Mouse (Mus musculus): Measurements from ENCODE around the gene Plppr3. TPM values are rescaled to one million over a fixed set of nuclear protein-coding genes. Genes with fewer than 3 reads are reported as not detected.

The Plppr3 gene
- polyA plus RNA-seq, 1 experiment from 2014 or later: 16.4 TPM

- 0 out of 2 replicates have a peak overlapping the region, but pooled peaks have one; percentile 20 for H3K27ac ChIP-seq (replicated peaks)
Measured at GRCm38 (mm10) chr10:79849941-79850628, 24.3 kb downstream of the Plppr3 start.

GRCm38 (mm10) chr10:79846553-79846952 lies 27.9 kb downstream of the Plppr3 start:
- H3K27ac ChIP-seq (replicated peaks): no peak overlapping the region
- H3K9ac ChIP-seq: no peak overlapping the region
- H3K36me3 ChIP-seq: no peaks in the 10 kb centered on the region
- H3K27me3 ChIP-seq (replicated peaks): no peaks in the 10 kb centered on the region
- no peak overlapping the region for H3K4me3 ChIP-seq
- WGBS: 47% methylated on average over 5 of the region's 5 CpGs
- H3K4me2 ChIP-seq: no peak overlapping the region
- ATAC-seq (ENCODE audit: extremely low read depth, insufficient number of reproducible peaks, low FRiP score, low TSS enrichment): no peak
- no peaks in the 10 kb centered on the region for H3K9me3 ChIP-seq
- peaks cover 42% of the 10 kb centered on the region for H3K4me1 ChIP-seq

More at GRCm38 (mm10) chr10:79849941-79850628, 24.3 kb downstream of the Plppr3 start:
- no peak for ATAC-seq (ENCODE audit: extremely low read depth, insufficient number of reproducible peaks, low FRiP score, low TSS enrichment)
- H3K9me3 ChIP-seq: no peaks in the 10 kb centered on the region
- H3K36me3 ChIP-seq: no peaks in the 10 kb centered on the region
- peaks cover 38% of the 10 kb centered on the region for H3K4me1 ChIP-seq
- H3K27me3 ChIP-seq (replicated peaks): no peaks in the 10 kb centered on the region
- H3K9ac ChIP-seq: no peak overlapping the region; the same call in 1 of the 2 replicates
- H3K4me3 ChIP-seq: no peak overlapping the region
- H3K4me2 ChIP-seq: no peak overlapping the region
- 77% methylated on average over 8 of the region's 8 CpGs for WGBS

- no peak overlapping the region for H3K4me3 ChIP-seq
- H3K9ac ChIP-seq: no peak overlapping the region
- H3K9me3 ChIP-seq: no peaks in the 10 kb centered on the region
- no peak for ATAC-seq (ENCODE audit: extremely low read depth, insufficient number of reproducible peaks, low FRiP score, low TSS enrichment)
- H3K4me1 ChIP-seq: peaks cover 38% of the 10 kb centered on the region
- no peaks in the 10 kb centered on the region for H3K27me3 ChIP-seq (replicated peaks)
- no peaks in the 10 kb centered on the region for H3K36me3 ChIP-seq
- H3K4me2 ChIP-seq: no peak overlapping the region
- 61% methylated on average over 6 of the region's 6 CpGs for WGBS
- no peak overlapping the region for H3K27ac ChIP-seq (replicated peaks)
Measured at GRCm38 (mm10) chr10:79843476-79843875, 31.0 kb downstream of the Plppr3 start.

- H3K4me3 ChIP-seq: no peak overlapping the region
- WGBS: 67% methylated on average over 3 of the region's 3 CpGs
- H3K27me3 ChIP-seq (replicated peaks): no peaks in the 10 kb centered on the region
- H3K36me3 ChIP-seq: no peaks in the 10 kb centered on the region
- peaks cover 38% of the 10 kb centered on the region for H3K4me1 ChIP-seq
- no peak overlapping the region for H3K9ac ChIP-seq
- ATAC-seq (ENCODE audit: extremely low read depth, insufficient number of reproducible peaks, low FRiP score, low TSS enrichment): no peak
- no peaks in the 10 kb centered on the region for H3K9me3 ChIP-seq
- no peak overlapping the region for H3K4me2 ChIP-seq
- H3K27ac ChIP-seq (replicated peaks): 0 out of 2 replicates have a peak overlapping the region, but pooled peaks have one; percentile 48
Measured at GRCm38 (mm10) chr10:79842322-79842721, 32.1 kb downstream of the Plppr3 start.

GRCm38 (mm10) chr10:79840644-79841551 lies 33.5 kb downstream of the Plppr3 start:
- WGBS: 1% methylated on average over 24 of the region's 24 CpGs

GRCm38 (mm10) chr10:79840091-79840490 lies 34.3 kb downstream of the Plppr3 start:
- Histone ChIP-seq H3K27me3 (replicated peaks) (no peaks in the 10 kb centered on the region), H3K4me1 (peaks cover 35% of the 10 kb centered on the region), H3K36me3 (no peaks in the 10 kb centered on the region), H3K4me2 (peak overlapping the region; percentile 89), H3K9me3 (0 out of 2 replicates have a peak, but pooled peaks cover 4% of the 10 kb centered on the region), H3K9ac (peak overlapping the region; percentile 86; the same call in 1 of the 2 replicates), H3K4me3 (peak overlapping the region; percentile 56; the same call in 1 of the 2 replicates), H3K27ac (replicated peaks) (peak overlapping the region; percentile 90)
- ATAC-seq (ENCODE audit: extremely low read depth, insufficient number of reproducible peaks, low FRiP score, low TSS enrichment): no peak
- 79% methylated on average over 3 of the region's 3 CpGs for whole genome bisulfite sequencing

More at GRCm38 (mm10) chr10:79840644-79841551, 33.5 kb downstream of the Plppr3 start:
- peak overlapping the region; percentile 86 for H3K9ac ChIP-seq
- H3K4me1 ChIP-seq: peaks cover 34% of the 10 kb centered on the region
- H3K4me3 ChIP-seq: peak overlapping the region; percentile 56
- peak; percentile 73 for ATAC-seq (ENCODE audit: extremely low read depth, insufficient number of reproducible peaks, low FRiP score, low TSS enrichment)
- peak overlapping the region; percentile 90 for H3K27ac ChIP-seq (replicated peaks)
- H3K27me3 ChIP-seq (replicated peaks): no peaks in the 10 kb centered on the region
- H3K36me3 ChIP-seq: no peaks in the 10 kb centered on the region
- H3K9me3 ChIP-seq: 0 out of 2 replicates have a peak, but pooled peaks cover 4% of the 10 kb centered on the region
- H3K4me2 ChIP-seq: peak overlapping the region; percentile 89

- no peaks in the 10 kb centered on the region for H3K27me3 ChIP-seq (replicated peaks)
- 44% methylated on average over 2 of the region's 2 CpGs for WGBS
- no peak for ATAC-seq (ENCODE audit: extremely low read depth, insufficient number of reproducible peaks, low FRiP score, low TSS enrichment)
- no peaks in the 10 kb centered on the region for H3K36me3 ChIP-seq
- H3K4me2 ChIP-seq: no peak overlapping the region
- no peak overlapping the region for H3K4me3 ChIP-seq
- 0 out of 2 replicates have a peak, but pooled peaks cover 4% of the 10 kb centered on the region for H3K9me3 ChIP-seq
- no peak overlapping the region for H3K9ac ChIP-seq
- H3K4me1 ChIP-seq: peaks cover 30% of the 10 kb centered on the region
- no peak overlapping the region for H3K27ac ChIP-seq (replicated peaks)
Measured at GRCm38 (mm10) chr10:79838151-79838550, 36.3 kb downstream of the Plppr3 start.

- Histone ChIP-seq H3K4me2 (no peak overlapping the region), H3K27ac (replicated peaks) (no peak overlapping the region), H3K9me3 (0 out of 2 replicates have a peak, but pooled peaks cover 4% of the 10 kb centered on the region), H3K27me3 (replicated peaks) (no peaks in the 10 kb centered on the region), H3K4me1 (peaks cover 18% of the 10 kb centered on the region), H3K4me3 (no peak overlapping the region), H3K36me3 (no peaks in the 10 kb centered on the region), H3K9ac (no peak overlapping the region)
- 91% methylated on average over 3 of the region's 3 CpGs for WGBS
- no peak for ATAC-seq (ENCODE audit: extremely low read depth, insufficient number of reproducible peaks, low FRiP score, low TSS enrichment)
Measured at GRCm38 (mm10) chr10:79836918-79837317, 37.5 kb downstream of the Plppr3 start.

GRCm38 (mm10) chr10:79834769-79835398 lies 39.5 kb downstream of the Plppr3 start:
- peaks cover 7% of the 10 kb centered on the region; the same call in 1 of the 2 replicates for H3K4me1 ChIP-seq
- H3K36me3 ChIP-seq: no peaks in the 10 kb centered on the region
- no peaks in the 10 kb centered on the region for H3K27me3 ChIP-seq (replicated peaks)
- ATAC-seq (ENCODE audit: extremely low read depth, insufficient number of reproducible peaks, low FRiP score, low TSS enrichment): no peak
- no peak overlapping the region for H3K4me3 ChIP-seq
- 16% methylated on average over 9 of the region's 9 CpGs for WGBS
- H3K9me3 ChIP-seq: 0 out of 2 replicates have a peak, but pooled peaks cover 4% of the 10 kb centered on the region
- peak overlapping the region; percentile 37; the same call in 1 of the 2 replicates for H3K9ac ChIP-seq
- H3K4me2 ChIP-seq: peak overlapping the region; percentile 33; the same call in 1 of the 2 replicates
- H3K27ac ChIP-seq (replicated peaks): no peak overlapping the region

GRCm38 (mm10) chr10:79832786-79833181 lies 41.6 kb downstream of the Plppr3 start:
- H3K4me2 ChIP-seq: no peak overlapping the region
- no peak overlapping the region for H3K9ac ChIP-seq
- H3K4me1 ChIP-seq: peaks cover 7% of the 10 kb centered on the region; the same call in 1 of the 2 replicates
- H3K27ac ChIP-seq (replicated peaks): no peak overlapping the region
- no peaks in the 10 kb centered on the region for H3K27me3 ChIP-seq (replicated peaks)
- 72% methylated on average over 9 of the region's 9 CpGs for WGBS
- no peaks in the 10 kb centered on the region for H3K36me3 ChIP-seq
- H3K9me3 ChIP-seq: 0 out of 2 replicates have a peak, but pooled peaks cover 4% of the 10 kb centered on the region
- no peak overlapping the region for H3K4me3 ChIP-seq
- no peak for ATAC-seq (ENCODE audit: extremely low read depth, insufficient number of reproducible peaks, low FRiP score, low TSS enrichment)
